Mouse (Mus musculus) stomach, embryonic 16.5 days (tissue): Measurements from ENCODE around the gene Timm8a1. TPM values are rescaled to one million over a fixed set of nuclear protein-coding genes. Genes with fewer than 3 reads are reported as not detected.
A peak's percentile ranks its signal among the peaks of the same experiment; 100 is the strongest.

Source experiments
- ATAC-seq: fragments of 200-750 bp; cut with Nextera tagmentation; 2 replicates; pipeline ENCODE4 v1.8.0; 2017; ENCODE audit warnings: moderate number of reproducible peaks, moderate TSS enrichment; ENCODE audit not compliant: insufficient read depth, low FRiP score
- H3K27ac ChIP-seq: fragments of 300-500 bp; sonication (generic); 2 replicates; pipeline ENCODE4 v1.5.1; 2014; ENCODE audit warnings: low read length
- H3K27me3 ChIP-seq: fragments of 300-500 bp; sonication (generic); 2 replicates; pipeline ENCODE4 v1.6.1; 2014; ENCODE audit warnings: low read length, control low read depth, mixed read lengths; ENCODE audit not compliant: control insufficient read depth, insufficient read depth
- H3K36me3 ChIP-seq: fragments of 300-500 bp; sonication (generic); 2 replicates; pipeline ENCODE4 v1.6.1; 2014; ENCODE audit warnings: low read length; ENCODE audit not compliant: control insufficient read depth, insufficient read depth
- H3K4me1 ChIP-seq: fragments of 300-500 bp; sonication (generic); 2 replicates; pipeline ENCODE4 v1.6.1; 2014; ENCODE audit warnings: low read length, control low read depth, mixed read lengths; ENCODE audit not compliant: control insufficient read depth, insufficient read depth
- H3K4me2 ChIP-seq: fragments of 300-500 bp; sonication (generic); 2 replicates; pipeline ENCODE4 v1.6.1; 2014; ENCODE audit warnings: low read depth, low read length, mixed read lengths
- H3K4me3 ChIP-seq: fragments of 300-500 bp; sonication (generic); replicated peaks from 2 replicates; pipeline ENCODE4 v1.5.1; 2014; ENCODE audit warnings: mild to moderate bottlenecking, low read length
- H3K9ac ChIP-seq: fragments of 300-500 bp; sonication (generic); 2 replicates; pipeline ENCODE4 v1.6.1; 2014; ENCODE audit warnings: low read length
- H3K9me3 ChIP-seq: fragments of 300-500 bp; sonication (generic); replicated peaks from 2 replicates; pipeline ENCODE4 v1.6.1; 2016; ENCODE audit warnings: low read length, control low read depth; ENCODE audit not compliant: control insufficient read depth
- WGBS: fragments of 180-500 bp; shearing (Covaris S2); extraction: QIAGEN DNeasy Blood & Tissue Kit; methylation state at CpG from one replicate; pipeline ENCODE4 v1.1.7; 2014; 5-methylcytosine and 5-hydroxymethylcytosine counted together
- polyA plus RNA-seq: library from polyadenylated mRNA; unstranded; fragments of >200 nt; fragmentation: Nextera tagmentation; extraction: Ambion mirVana; gene quantifications from 2 replicates; pipeline ENCODE4 v1.2.1, GENCODE M21; 2015

The Timm8a1 gene
- polyA plus RNA-seq, 1 experiment from 2014 or later, result 84.0 TPM

- no peaks in the 10 kb centered on the region for H3K4me1 ChIP-seq
- 82% methylated on average over 14 of the region's 14 CpGs for WGBS
- ATAC-seq, result no peak
Observed at GRCm38 (mm10) chrX:134580528-134581305, 39.1 kb upstream of the Timm8a1 start.

GRCm38 (mm10) chrX:134577896-134578295, 36.2 kb upstream of the Timm8a1 start:
- Histone ChIP-seq H3K4me3 (no peak overlapping the region), H3K27ac (no peak overlapping the region), H3K4me2 (no peak overlapping the region), H3K4me1 (no peaks in the 10 kb centered on the region), H3K36me3 (no peaks in the 10 kb centered on the region), H3K27me3 (no peaks in the 10 kb centered on the region), H3K9ac (no peak overlapping the region), H3K9me3 (no peaks in the 10 kb centered on the region)
- ATAC-seq, result no peak
- 81% methylated on average over 4 of the region's 4 CpGs for WGBS

More at GRCm38 (mm10) chrX:134580528-134581305, 39.1 kb upstream of the Timm8a1 start:
- Histone ChIP-seq H3K9me3 (no peaks in the 10 kb centered on the region), H3K27ac (no peak overlapping the region), H3K27me3 (no peaks in the 10 kb centered on the region), H3K4me2 (no peak overlapping the region), H3K36me3 (no peaks in the 10 kb centered on the region), H3K4me3 (no peak overlapping the region), H3K9ac (no peak overlapping the region)

GRCm38 (mm10) chrX:134566536-134567222, 25.0 kb upstream of the Timm8a1 start:
- ATAC-seq, result no peak
- H3K27ac ChIP-seq, result no peak overlapping the region
- H3K4me1 ChIP-seq, result no peaks in the 10 kb centered on the region
- H3K9ac ChIP-seq, result no peak overlapping the region
- no peaks in the 10 kb centered on the region for H3K36me3 ChIP-seq
- H3K4me3 ChIP-seq, result no peak overlapping the region
- H3K27me3 ChIP-seq, result no peaks in the 10 kb centered on the region
- no peaks in the 10 kb centered on the region for H3K9me3 ChIP-seq
- 78% methylated on average over 8 of the region's 8 CpGs for WGBS
- H3K4me2 ChIP-seq, result no peak overlapping the region

- no peaks in the 10 kb centered on the region for H3K9me3 ChIP-seq
- no peak overlapping the region for H3K9ac ChIP-seq
- WGBS, result 71% methylated on average over 4 of the region's 4 CpGs
- H3K27ac ChIP-seq, result no peak overlapping the region
- no peak for ATAC-seq
- H3K4me2 ChIP-seq, result no peak overlapping the region
- no peak overlapping the region for H3K4me3 ChIP-seq
- H3K27me3 ChIP-seq, result no peaks in the 10 kb centered on the region; the same call in 1 of the 2 replicates
- H3K36me3 ChIP-seq, result no peaks in the 10 kb centered on the region
- H3K4me1 ChIP-seq, result no peaks in the 10 kb centered on the region
Observed at GRCm38 (mm10) chrX:134564326-134564725, 22.7 kb upstream of the Timm8a1 start.

- Histone ChIP-seq H3K27ac (no peak overlapping the region), H3K4me3 (no peak overlapping the region), H3K4me1 (no peaks in the 10 kb centered on the region), H3K9ac (no peak overlapping the region), H3K4me2 (no peak overlapping the region), H3K27me3 (no peaks in the 10 kb centered on the region), H3K36me3 (no peaks in the 10 kb centered on the region), H3K9me3 (no peaks in the 10 kb centered on the region)
- WGBS, result 74% methylated on average over 6 of the region's 6 CpGs
- ATAC-seq, result no peak
Observed at GRCm38 (mm10) chrX:134554425-134554824, 12.8 kb upstream of the Timm8a1 start.

GRCm38 (mm10) chrX:134553326-134553725, 11.7 kb upstream of the Timm8a1 start:
- WGBS, result 86% methylated on average over 4 of the region's 4 CpGs
- Histone ChIP-seq H3K27me3 (no peaks in the 10 kb centered on the region), H3K4me3 (no peak overlapping the region), H3K4me1 (no peaks in the 10 kb centered on the region), H3K9me3 (no peaks in the 10 kb centered on the region), H3K4me2 (no peak overlapping the region), H3K36me3 (no peaks in the 10 kb centered on the region), H3K9ac (no peak overlapping the region), H3K27ac (no peak overlapping the region)
- no peak for ATAC-seq

- no peak overlapping the region for H3K27ac ChIP-seq
- no peak overlapping the region for H3K4me3 ChIP-seq
- no peak overlapping the region for H3K9ac ChIP-seq
- ATAC-seq, result no peak
- no peaks in the 10 kb centered on the region for H3K9me3 ChIP-seq
- H3K4me1 ChIP-seq, result no peaks in the 10 kb centered on the region
- 16% methylated on average over 5 of the region's 5 CpGs for WGBS
- no peak overlapping the region for H3K4me2 ChIP-seq
- no peaks in the 10 kb centered on the region for H3K36me3 ChIP-seq
- H3K27me3 ChIP-seq, result no peaks in the 10 kb centered on the region; the same call in 1 of the 2 replicates
Observed at GRCm38 (mm10) chrX:134550903-134551302, 9.2 kb upstream of the Timm8a1 start.

- H3K4me3 ChIP-seq, result no peak overlapping the region
- H3K27ac ChIP-seq, result no peak overlapping the region
- WGBS, result 90% methylated on average over 4 of the region's 4 CpGs
- no peaks in the 10 kb centered on the region; the same call in 1 of the 2 replicates for H3K27me3 ChIP-seq
- no peaks in the 10 kb centered on the region for H3K9me3 ChIP-seq
- no peaks in the 10 kb centered on the region for H3K36me3 ChIP-seq
- ATAC-seq, result no peak
- H3K4me1 ChIP-seq, result no peaks in the 10 kb centered on the region
- no peak overlapping the region for H3K4me2 ChIP-seq
- no peak overlapping the region for H3K9ac ChIP-seq
Observed at GRCm38 (mm10) chrX:134547330-134547729, 5.7 kb upstream of the Timm8a1 start.

- Histone ChIP-seq H3K27ac (peak overlapping the region; percentile 92), H3K27me3 (no peaks in the 10 kb centered on the region), H3K4me1 (no peaks in the 10 kb centered on the region), H3K9me3 (no peaks in the 10 kb centered on the region), H3K9ac (peak overlapping the region; percentile 73), H3K36me3 (no peaks in the 10 kb centered on the region), H3K4me2 (peak overlapping the region; percentile 50), H3K4me3 (peak overlapping the region; percentile 58)
- WGBS, result 22% methylated on average over 6 of the region's 6 CpGs
- no peak for ATAC-seq
Observed at GRCm38 (mm10) chrX:134541955-134542308, 267 bp upstream of the Timm8a1 start.
